Mouse (Mus musculus) gastrocnemius, postnatal 25 days (tissue): ENCODE results near the gene Sec24d. TPM values are rescaled to one million over a fixed set of nuclear protein-coding genes. Genes with fewer than 3 reads are reported as not detected.

Experiments
- DNase-seq: peaks from one replicate; pipeline ENCODE4 v3.0.0; 2022
- total RNA-seq, 2 experiments: library from RNA; stranded (reverse); gene quantifications; 1 replicate in 1 of 2; 2 replicates in 1 of 2; pipeline ENCODE4 v1.2.3; 2021

Gene Sec24d
- total RNA-seq, 2 experiments from 2014 or later, result 12.4 to 14.1 TPM

- DNase-seq, result no peak
Observed at GRCm38 (mm10) chr3:123397562-123398481, 130.6 kb downstream of the Sec24d start.

DNA sequence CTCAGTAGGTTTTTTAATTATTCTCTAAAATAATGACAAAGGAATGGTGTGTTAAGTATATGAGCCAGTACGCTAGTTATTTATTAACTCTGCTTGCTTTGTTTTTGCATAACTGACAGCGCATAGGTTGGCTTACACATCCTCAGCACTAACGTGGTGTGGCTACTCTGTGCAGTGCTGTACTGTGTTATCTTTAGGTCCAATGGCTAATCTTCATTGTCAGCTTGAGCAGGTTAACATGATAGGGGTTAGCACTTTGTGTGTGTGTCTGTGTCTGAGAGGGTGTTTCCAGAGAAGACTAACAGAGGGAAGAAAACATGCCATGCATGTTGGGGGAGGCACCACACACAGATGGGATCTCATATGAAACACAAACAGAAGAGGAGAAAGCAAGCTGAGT, 137.7 kb downstream of the Sec24d start:
- DNase-seq, result no peak

GRCm38 (mm10) chr3:123411821-123412578, 144.7 kb downstream of the Sec24d start:
- DNase-seq, result no peak

- no peak for DNase-seq
Observed at GRCm38 (mm10) chr3:123413173-123413572, 145.9 kb downstream of the Sec24d start.

Other genes with a start within 250 kb of the Sec24d start
- gene Myoz2, start 232.4 kb upstream of the Sec24d start, total RNA-seq, result 100 to 1,000 TPM; 318 to 503 TPM
- 100 to 1,000 TPM; 225 to 248 TPM for gene Synpo2, start 31.3 kb upstream of the Sec24d start, total RNA-seq
- gene Mettl14, start 118.7 kb downstream of the Sec24d start, total RNA-seq, result 1 to 10 TPM; 5.7 to 8.3 TPM
- 1 to 10 TPM in 1 of 2 experiments, under 1 TPM in 1; 0.84 to 1.6 TPM for gene Prss12, start 179.5 kb downstream of the Sec24d start, total RNA-seq